Mouse (Mus musculus): ENCODE measurements around the gene Rcan1.
"Not testable (repeated sequence)": the region's sequence is repeated elsewhere in the genome, so short reads cannot be mapped to it uniquely, and the experiment has no call there.

Gene Rcan1

DNA sequence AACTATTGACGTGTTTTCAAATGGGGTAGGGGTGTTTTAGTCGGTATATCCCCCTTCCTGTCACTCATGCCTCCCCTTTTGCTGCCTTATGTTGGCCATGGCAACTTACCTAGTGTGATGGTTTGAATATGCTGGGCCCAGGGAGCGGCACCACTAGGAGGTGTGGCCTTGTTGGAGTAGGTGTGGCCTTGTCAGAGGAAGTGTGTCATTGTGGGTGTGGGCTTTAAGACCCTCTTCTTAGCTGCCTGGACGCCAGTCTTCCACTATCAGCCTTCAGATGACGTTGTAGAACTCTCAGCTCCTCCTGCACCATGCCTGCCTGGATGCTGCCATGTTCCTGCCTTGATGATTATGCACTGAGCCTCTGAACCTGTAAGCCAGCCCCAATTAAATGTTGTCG is at the start of gene Rcan1:
TSS of gene Rcan1 (minus strand) at position 162 of the 400 bp plus-strand sequence.
- no peak for DNase-seq (ENCODE audit: extremely low read depth, low read depth, low spot score)

- DNase-seq (ENCODE audit: extremely low read depth, low read depth, low spot score): peak; percentile 83
Measured at GRCm38 (mm10) chr16:92519820-92520492, 49.3 kb upstream of the Rcan1 start.

GRCm38 (mm10) chr16:92518718-92519117 is 48.1 kb upstream of the Rcan1 start:
- no peak for DNase-seq (ENCODE audit: extremely low read depth, low read depth, low spot score)

GRCm38 (mm10) chr16:92516139-92516538 is 45.5 kb upstream of the Rcan1 start:
- no peak for DNase-seq (ENCODE audit: extremely low read depth, low read depth, low spot score)

DNA sequence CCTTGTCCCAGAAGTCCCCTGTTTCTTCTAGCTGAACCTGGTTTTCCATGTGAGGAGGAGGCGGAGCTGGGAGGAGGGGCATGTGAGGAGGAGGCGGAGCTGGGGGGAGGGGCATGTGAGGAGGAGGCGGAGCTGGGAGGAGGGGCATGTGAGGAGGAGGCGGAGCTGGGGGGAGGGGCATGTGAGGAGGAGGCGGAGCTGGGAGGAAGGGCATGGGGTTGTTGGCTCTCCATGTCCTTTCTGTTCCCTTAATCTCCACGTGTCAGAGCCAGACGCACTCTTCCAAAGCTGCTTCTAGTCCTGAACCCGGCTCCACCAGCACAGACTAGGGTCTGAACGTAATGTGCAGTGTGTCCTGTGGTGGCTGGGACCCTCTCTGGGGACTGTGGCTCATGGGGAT is 44.2 kb upstream of the Rcan1 start:
- DNase-seq (ENCODE audit: extremely low read depth, low read depth, low spot score): not testable (repeated sequence)

GRCm38 (mm10) chr16:92511773-92512391 is 41.2 kb upstream of the Rcan1 start:
- no peak for DNase-seq (ENCODE audit: extremely low read depth, low read depth, low spot score)

GRCm38 (mm10) chr16:92510835-92511772 is 40.4 kb upstream of the Rcan1 start:
- no peak for DNase-seq (ENCODE audit: extremely low read depth, low read depth, low spot score)

DNA sequence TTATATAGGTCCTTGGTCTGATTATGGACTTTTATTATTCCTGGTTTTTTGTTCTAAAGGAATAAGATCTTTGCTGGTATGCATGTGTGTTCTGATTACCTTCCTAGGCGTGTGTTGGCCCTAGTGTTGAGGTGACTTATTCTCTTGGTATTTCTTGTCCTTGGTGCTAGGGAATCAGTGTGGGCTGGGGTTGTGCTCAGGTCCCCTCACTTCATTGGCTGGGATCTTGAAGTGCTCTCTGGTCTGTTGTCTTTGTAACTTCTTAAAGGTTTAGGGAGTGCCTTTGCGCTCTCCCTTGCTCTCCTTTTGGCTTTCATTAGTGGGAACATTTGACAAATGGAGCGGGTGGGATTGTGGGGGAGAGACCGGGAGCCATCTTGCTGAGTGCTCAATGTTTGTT is 36.9 kb upstream of the Rcan1 start:
- DNase-seq (ENCODE audit: extremely low read depth, low read depth, low spot score): no peak

- DNase-seq (ENCODE audit: extremely low read depth, low read depth, low spot score): peak; percentile 55
Measured at GRCm38 (mm10) chr16:92503105-92503504, 32.4 kb upstream of the Rcan1 start.

DNA sequence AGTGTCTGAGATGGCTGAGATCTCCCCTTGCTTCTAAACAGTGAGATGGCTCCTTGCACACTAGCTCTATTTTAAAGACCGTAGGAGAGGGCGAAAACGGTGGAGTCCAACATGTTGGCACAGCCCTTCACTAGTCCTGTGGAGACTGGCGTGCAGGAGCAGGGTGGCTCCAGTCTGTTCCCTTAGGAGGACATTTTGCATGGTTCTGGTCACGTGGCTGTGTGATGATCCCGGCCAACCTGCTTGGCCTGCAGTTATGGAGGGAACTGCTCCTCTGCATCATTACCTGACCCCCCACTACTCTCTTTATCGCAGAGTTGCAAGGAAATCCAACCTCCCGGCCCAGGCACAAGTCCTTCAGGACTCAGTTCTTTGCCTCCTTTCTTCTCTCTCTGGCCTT is 29.9 kb upstream of the Rcan1 start:
- no peak for DNase-seq (ENCODE audit: extremely low read depth, low read depth, low spot score)

GRCm38 (mm10) chr16:92499324-92499723 is 28.7 kb upstream of the Rcan1 start:
- DNase-seq (ENCODE audit: extremely low read depth, low read depth, low spot score): no peak

- no peak for DNase-seq (ENCODE audit: extremely low read depth, low read depth, low spot score)
Measured at GRCm38 (mm10) chr16:92498589-92498981, 27.9 kb upstream of the Rcan1 start.

DNA sequence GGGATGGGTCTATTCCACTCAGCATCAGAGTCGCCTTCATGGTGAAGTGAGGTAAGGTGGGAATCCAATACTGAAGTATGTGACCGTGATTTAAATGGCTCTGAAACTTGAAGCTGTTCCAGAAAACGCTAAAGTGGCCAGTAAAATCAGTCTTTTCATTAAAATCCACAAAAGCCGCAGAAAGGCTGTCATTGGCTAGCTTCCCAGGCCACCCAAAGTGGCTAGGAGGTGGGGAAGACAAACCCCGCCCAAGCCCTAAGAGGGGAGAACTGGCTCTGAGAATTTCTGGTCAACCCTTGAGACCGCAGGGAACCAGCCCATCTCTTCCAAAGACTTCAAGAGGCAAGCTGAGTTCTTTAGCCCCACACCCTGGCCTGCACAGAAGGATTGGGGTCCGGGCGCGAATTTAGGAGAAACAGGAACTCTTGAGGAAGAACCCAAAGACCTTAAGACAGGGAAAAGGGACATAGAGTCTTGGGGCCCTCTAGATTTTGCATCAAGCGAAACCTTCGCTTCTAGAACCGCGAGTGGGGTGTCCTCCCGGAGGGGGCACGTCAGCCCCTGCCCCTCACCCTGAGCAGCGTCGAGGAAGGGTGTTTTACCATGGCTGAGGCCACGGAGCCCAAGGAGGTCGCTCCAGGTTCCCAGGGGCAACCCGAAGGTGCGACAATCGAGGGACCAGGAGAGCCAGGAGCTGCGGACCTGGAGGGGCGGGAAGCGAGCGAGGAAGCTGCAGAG is 27.4 kb upstream of the Rcan1 start:
- no peak for DNase-seq (ENCODE audit: extremely low read depth, low read depth, low spot score)

GRCm38 (mm10) chr16:92489356-92489755 is 18.7 kb upstream of the Rcan1 start:
- DNase-seq (ENCODE audit: extremely low read depth, low read depth, low spot score): no peak

GRCm38 (mm10) chr16:92488456-92488855 is 17.8 kb upstream of the Rcan1 start:
- no peak for DNase-seq (ENCODE audit: extremely low read depth, low read depth, low spot score)

DNA sequence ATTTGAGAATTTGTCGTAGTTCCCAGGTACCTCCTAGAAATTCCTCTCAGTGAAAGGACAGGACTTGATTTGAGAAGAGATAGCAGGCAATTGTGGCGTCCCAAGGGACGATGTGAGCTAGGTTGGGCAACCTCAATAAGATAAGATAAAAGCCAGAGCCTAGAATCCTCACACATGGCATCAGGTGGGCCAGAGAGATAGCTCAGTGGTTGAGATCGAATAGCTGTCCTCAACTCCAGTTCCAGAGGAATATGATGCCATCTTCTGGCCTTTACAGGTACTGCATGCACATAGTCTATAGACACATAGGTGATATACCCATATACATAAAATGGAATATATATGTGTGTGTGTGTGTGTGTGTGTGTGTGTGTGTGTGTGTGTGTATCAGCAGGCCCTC is 16.8 kb upstream of the Rcan1 start:
- no peak for DNase-seq (ENCODE audit: extremely low read depth, low read depth, low spot score)

GRCm38 (mm10) chr16:92487086-92487485 is 16.4 kb upstream of the Rcan1 start:
- no peak for DNase-seq (ENCODE audit: extremely low read depth, low read depth, low spot score)

DNA sequence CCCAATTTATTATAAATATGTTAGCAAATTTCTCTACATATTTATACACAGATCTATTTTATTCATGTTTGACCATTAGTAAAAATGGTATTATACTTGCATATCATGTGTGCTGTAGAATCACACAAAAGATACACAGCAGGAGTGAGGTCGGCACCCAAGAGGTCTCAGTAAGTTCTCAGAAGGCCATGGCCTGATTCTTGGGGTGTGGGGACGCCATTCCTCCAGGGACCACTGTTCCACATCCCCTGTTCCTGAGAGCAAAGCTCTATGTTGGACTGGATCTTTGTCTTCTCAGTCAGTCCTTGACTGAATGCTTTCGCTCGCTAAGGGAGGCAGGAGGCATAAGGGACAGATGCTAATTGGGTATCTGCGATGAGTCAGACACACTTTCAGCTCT is 14.8 kb upstream of the Rcan1 start, which contains the start of gene Clic6:
TSS of gene Clic6 (plus strand) at position 301 of the 400 bp plus-strand sequence.
- DNase-seq (ENCODE audit: extremely low read depth, low read depth, low spot score): no peak

DNA sequence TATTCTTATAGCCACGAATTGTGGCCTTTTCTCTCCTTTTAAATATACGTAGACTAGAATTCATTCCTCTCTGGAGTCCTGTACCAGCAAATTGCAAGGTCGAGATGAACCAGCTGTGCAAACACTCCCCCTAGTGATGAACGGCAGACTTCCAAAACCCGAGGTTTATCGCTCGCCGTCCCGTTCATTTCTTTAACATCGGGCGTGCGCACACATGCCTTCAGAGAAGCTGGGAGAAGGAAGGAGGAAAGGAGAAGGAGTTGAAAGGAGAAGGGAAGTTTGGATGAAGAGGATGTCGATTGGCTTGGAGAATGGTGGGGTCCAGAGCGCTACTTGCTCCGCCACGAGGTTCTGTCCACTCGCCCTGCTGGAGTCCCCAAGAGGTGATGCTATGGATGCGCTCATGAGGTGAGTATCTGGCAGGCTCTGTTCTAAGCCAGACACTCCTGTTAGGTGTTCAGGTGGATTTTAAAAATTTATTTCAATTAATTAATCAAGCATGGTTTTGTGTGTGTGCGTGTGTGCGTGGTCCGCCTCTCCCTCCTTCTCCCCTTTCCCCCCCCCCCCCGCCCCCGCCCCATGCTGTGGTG is 8.0 kb upstream of the Rcan1 start:
- no peak for DNase-seq (ENCODE audit: extremely low read depth, low read depth, low spot score)

DNA sequence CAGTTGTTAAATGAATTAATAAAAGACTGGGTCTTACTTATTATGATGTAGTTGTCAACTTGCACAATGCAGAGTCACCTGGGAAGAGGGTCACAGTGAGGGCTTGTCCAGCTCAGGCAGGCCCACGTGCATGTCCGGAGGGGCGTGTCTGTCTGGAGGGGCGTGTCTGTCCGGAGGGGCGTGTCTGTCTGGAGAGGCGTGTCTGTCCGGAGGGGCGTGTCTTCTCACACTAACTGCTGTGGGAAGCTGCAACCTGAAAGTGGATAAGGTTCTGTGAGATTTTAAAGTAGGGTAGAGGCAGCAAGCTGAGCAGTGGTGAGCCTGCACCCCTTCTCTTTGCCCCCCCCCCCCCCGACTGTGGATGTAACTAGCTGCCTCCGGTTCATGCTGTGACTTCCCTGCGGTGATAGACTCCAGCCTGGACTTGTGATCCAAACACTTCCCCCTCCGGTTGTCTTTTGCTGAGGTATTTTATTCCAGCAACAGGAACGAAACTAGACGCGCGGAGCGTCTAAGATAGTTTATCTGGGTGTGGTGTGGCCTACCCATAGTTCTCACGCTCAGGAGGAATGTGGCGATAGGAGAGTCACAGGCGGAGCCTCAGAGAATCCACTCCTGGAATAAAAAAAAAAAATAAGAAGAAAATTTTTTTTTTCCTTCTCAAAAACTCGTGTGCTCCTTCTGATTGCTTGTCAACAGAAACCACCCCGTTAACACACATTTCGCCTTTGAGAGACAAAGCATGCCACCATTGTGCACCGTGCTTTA is 4.6 kb upstream of the Rcan1 start:
- no peak for DNase-seq (ENCODE audit: extremely low read depth, low read depth, low spot score)
